Mouse (Mus musculus) midbrain, embryonic 16.5 days (tissue): ENCODE results near the gene Csnk2b. TPM values are rescaled to one million over a fixed set of nuclear protein-coding genes. Genes with fewer than 3 reads are reported as not detected.

ENCODE experiments used
- ATAC-seq: fragments of 200-750 bp; cut with Nextera tagmentation; 2 replicates; pipeline ENCODE4 v1.8.0; 2017; ENCODE audit warnings: moderate TSS enrichment
- H3K27ac ChIP-seq: fragments of 300-500 bp; sonication (generic); 2 replicates; pipeline ENCODE4 v1.5.1; 2014; ENCODE audit warnings: mild to moderate bottlenecking, low read length, mixed read lengths
- H3K27me3 ChIP-seq: fragments of 300-500 bp; sonication (generic); 2 replicates; pipeline ENCODE4 v1.6.1; 2014; ENCODE audit warnings: low read depth, low read length, mixed read lengths; ENCODE audit not compliant: control insufficient read depth, insufficient read depth
- H3K36me3 ChIP-seq: fragments of 300-500 bp; sonication (generic); 2 replicates; pipeline ENCODE4 v1.6.1; 2014; ENCODE audit warnings: mild to moderate bottlenecking, low read length, moderate library complexity, mixed read lengths; ENCODE audit not compliant: control insufficient read depth, insufficient read depth
- H3K4me1 ChIP-seq: fragments of 300-500 bp; sonication (generic); 2 replicates; pipeline ENCODE4 v1.6.1; 2014; ENCODE audit warnings: mild to moderate bottlenecking, low read length, mixed read lengths; ENCODE audit not compliant: control insufficient read depth, insufficient read depth
- H3K4me2 ChIP-seq: fragments of 300-500 bp; sonication (generic); 2 replicates; pipeline ENCODE4 v1.6.1; 2014; ENCODE audit warnings: mild to moderate bottlenecking, low read length, mixed read lengths
- H3K4me3 ChIP-seq: fragments of 300-500 bp; sonication (generic); 2 replicates; pipeline ENCODE4 v1.5.1; 2014; ENCODE audit warnings: low read depth, mild to moderate bottlenecking, low read length, moderate library complexity, mixed read lengths
- H3K9ac ChIP-seq: fragments of 300-500 bp; sonication (generic); 2 replicates; pipeline ENCODE4 v1.6.1; 2014; ENCODE audit warnings: low read depth, low read length, mixed read lengths
- H3K9me3 ChIP-seq: fragments of 300-500 bp; sonication (generic); replicated peaks from 2 replicates; pipeline ENCODE4 v1.6.1; 2014; ENCODE audit warnings: mild to moderate bottlenecking, low read length, mixed read lengths; ENCODE audit not compliant: control insufficient read depth, poor library complexity, severe bottlenecking
- WGBS: fragments of 180-500 bp; shearing (Covaris S2); extraction: QIAGEN DNeasy Blood & Tissue Kit; methylation state at CpG from one replicate; pipeline ENCODE4 v1.1.7; 2014; 5-methylcytosine and 5-hydroxymethylcytosine counted together
- polyA plus RNA-seq: library from polyadenylated mRNA; unstranded; fragments of >200 nt; fragmentation: Nextera tagmentation; extraction: Ambion mirVana; gene quantifications from 2 replicates; pipeline ENCODE4 v1.2.1, GENCODE M21; 2015

Gene Csnk2b
- polyA plus RNA-seq, 1 experiment from 2014 or later = 331 TPM

GRCm38 (mm10) chr17:35077786-35078233, 44.0 kb downstream of the Csnk2b start, which contains the start of gene Ly6g6d:
Ly6g6d (minus strand) TSS chr17:35078065.
- peak; percentile 36; the same call in 1 of the 2 replicates for ATAC-seq
- Histone ChIP-seq H3K27ac (no peak within 1 kb of the TSS), H3K4me3 (peak within 1 kb of the TSS; percentile 26)

DNA sequence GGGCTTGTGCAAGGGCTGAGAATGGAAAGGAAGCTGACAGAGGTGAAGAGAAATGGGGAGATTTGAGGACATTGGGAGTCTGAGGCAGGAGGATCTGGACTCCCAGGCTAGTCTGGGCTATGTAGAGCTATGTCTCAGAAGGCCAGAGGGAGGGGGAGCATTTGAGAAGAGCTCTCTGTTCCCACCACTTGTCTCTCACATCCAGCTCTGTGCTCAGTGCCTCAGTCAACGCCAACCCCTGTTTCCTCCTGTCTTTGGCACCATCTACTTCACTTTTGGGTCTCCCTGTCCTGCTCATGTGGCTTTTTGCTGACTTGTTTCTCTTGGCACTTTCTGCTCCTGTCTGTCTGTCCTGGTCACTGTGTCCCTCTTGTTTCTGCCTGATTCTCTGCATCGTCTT, 44.6 kb downstream of the Csnk2b start:
- Histone ChIP-seq H3K4me3 (no peak overlapping the region), H3K4me1 (no peaks in the 10 kb centered on the region), H3K36me3 (no peaks in the 10 kb centered on the region), H3K9me3 (no peaks in the 10 kb centered on the region), H3K9ac (0 out of 2 replicates have a peak overlapping the region, but pooled peaks have one; percentile 5), H3K27me3 (no peaks in the 10 kb centered on the region), H3K27ac (no peak overlapping the region), H3K4me2 (peak overlapping the region; percentile 46)
- no peak for ATAC-seq
- WGBS = 30% methylated on average over 2 of the region's 2 CpGs

More at GRCm38 (mm10) chr17:35077786-35078233, 44.0 kb downstream of the Csnk2b start, which contains the start of gene Ly6g6d:
- Histone ChIP-seq H3K27me3 (no peaks in the 10 kb centered on the region), H3K9ac (peak within 1 kb of the TSS; percentile 54; the same call in 1 of the 2 replicates), H3K4me2 (peak within 1 kb of the TSS; percentile 46), H3K9me3 (no peaks in the 10 kb centered on the region), H3K4me1 (no peaks in the 10 kb centered on the region), H3K36me3 (no peaks in the 10 kb centered on the region)
- WGBS = 12% methylated on average over 14 of the region's 14 CpGs

DNA sequence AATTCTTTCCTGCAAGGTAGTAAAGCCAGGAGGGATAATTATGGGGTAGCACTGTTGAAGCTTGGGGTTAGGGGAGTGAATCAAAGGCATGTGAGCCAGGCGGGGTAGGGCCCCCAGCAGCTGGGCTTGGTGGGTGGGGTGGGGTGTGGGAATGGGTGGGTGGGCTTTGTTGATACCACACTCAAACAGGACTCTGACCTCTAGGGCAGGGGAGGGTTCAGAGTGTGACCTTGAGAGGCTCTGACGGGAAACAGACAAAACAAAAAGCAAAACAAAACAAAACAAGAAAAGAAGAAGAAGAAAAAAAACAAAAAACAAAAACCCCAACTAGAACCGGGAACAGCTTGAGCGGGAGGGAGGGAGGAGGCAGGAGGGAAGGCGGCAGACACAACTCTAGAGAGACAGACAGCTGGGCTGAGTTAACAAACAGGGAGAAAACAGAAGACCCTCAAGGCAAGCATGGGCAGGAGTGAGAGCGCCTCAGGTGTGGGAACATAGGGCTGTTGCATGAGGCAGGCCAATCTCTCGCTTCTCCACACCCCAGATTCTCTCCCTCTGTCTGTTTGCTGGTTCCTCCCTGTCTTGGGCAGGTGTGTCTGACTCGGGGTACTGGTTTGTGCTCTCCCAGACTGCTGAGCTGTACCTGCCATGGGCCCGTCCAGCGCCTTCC, 45.2 kb downstream of the Csnk2b start, which contains the start of gene Ly6g6e:
Ly6g6e (plus strand) TSS at position 396 of the 670 bp plus-strand sequence.
- no peaks in the 10 kb centered on the region for H3K27me3 ChIP-seq
- H3K4me2 ChIP-seq = peak within 1 kb of the TSS; percentile 46
- no peak within 1 kb of the TSS for H3K27ac ChIP-seq
- WGBS = 34% methylated on average over 10 of the region's 10 CpGs
- peak within 1 kb of the TSS; percentile 54; the same call in 1 of the 2 replicates for H3K9ac ChIP-seq
- H3K9me3 ChIP-seq = no peaks in the 10 kb centered on the region
- H3K4me1 ChIP-seq = no peaks in the 10 kb centered on the region
- peak within 1 kb of the TSS; percentile 26 for H3K4me3 ChIP-seq
- H3K36me3 ChIP-seq = no peaks in the 10 kb centered on the region
- no peak for ATAC-seq

DNA sequence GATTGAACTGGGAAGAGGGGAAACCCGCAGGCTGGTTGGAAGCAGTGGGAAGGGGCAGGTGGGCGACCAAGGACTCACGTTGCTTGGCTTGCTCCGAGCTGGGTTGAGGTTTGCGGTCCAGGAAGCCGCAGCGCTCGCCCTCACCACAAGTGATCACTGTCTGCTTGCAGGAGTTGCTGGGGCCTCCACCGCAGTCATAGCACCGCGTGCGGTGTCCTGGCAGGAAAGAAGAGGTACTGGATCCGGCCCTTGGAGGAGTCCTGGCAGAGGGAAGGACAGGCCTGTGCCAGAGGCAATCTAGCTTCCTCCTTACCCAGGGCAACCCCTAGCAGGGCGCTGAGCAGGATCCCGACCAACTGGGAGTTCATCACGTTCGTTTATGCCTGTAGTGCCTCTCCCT, 47.8 kb downstream of the Csnk2b start:
- no peak overlapping the region for H3K27ac ChIP-seq
- ATAC-seq = no peak
- H3K4me1 ChIP-seq = no peaks in the 10 kb centered on the region
- no peak overlapping the region for H3K4me2 ChIP-seq
- 53% methylated on average over 13 of the region's 17 CpGs for WGBS
- no peaks in the 10 kb centered on the region for H3K36me3 ChIP-seq
- H3K9me3 ChIP-seq = no peaks in the 10 kb centered on the region
- no peak overlapping the region for H3K9ac ChIP-seq
- no peaks in the 10 kb centered on the region for H3K27me3 ChIP-seq
- H3K4me3 ChIP-seq = no peak overlapping the region

- no peak overlapping the region for H3K27ac ChIP-seq
- no peak overlapping the region for H3K4me2 ChIP-seq
- H3K4me3 ChIP-seq = no peak overlapping the region
- no peak for ATAC-seq
- H3K36me3 ChIP-seq = no peaks in the 10 kb centered on the region
- WGBS = 82% methylated on average over 9 of the region's 9 CpGs
- no peaks in the 10 kb centered on the region for H3K9me3 ChIP-seq
- no peaks in the 10 kb centered on the region for H3K4me1 ChIP-seq
- no peak overlapping the region for H3K9ac ChIP-seq
- H3K27me3 ChIP-seq = peaks cover 7% of the 10 kb centered on the region
Measured at GRCm38 (mm10) chr17:35071454-35071853, 50.4 kb downstream of the Csnk2b start.

DNA sequence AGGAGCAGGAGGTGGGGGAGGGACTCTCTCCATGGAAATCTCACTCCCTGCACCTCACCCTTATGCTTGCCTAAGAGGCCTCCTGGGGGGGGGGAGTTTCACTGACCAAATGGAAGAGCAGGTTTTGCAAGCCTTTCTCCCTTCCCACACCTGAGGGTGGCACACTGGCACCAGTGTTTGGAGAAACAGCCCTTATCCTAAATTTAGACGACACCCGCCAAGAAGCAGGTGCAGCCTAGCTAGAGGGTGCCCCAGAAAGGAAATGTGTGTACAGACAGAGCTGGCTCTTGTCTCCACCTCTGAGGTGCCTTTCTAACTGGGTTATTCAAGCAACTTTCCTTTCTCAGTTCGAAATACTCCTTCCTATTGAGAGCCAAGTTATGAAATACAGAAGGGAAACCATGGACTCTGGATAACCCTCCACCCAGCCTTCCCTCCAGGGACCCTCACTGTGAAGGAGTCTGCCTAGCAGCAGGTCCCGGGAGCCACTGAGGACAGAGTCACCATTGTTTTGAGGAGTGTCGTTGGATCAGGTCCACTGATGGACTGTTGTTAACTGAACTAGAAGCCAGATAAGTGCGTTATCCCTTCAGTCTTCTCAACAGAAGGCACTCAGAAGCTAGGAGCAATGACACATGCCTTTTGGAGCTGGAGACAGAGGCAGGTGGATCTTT, 51.2 kb downstream of the Csnk2b start:
- Histone ChIP-seq H3K36me3 (no peaks in the 10 kb centered on the region), H3K27me3 (peaks cover 9% of the 10 kb centered on the region), H3K9me3 (no peaks in the 10 kb centered on the region), H3K9ac (no peak overlapping the region), H3K4me1 (no peaks in the 10 kb centered on the region), H3K4me2 (no peak overlapping the region), H3K4me3 (no peak overlapping the region), H3K27ac (no peak overlapping the region)
- WGBS = 67% methylated on average over 6 of the region's 6 CpGs
- no peak for ATAC-seq

GRCm38 (mm10) chr17:35068213-35068914, 53.5 kb downstream of the Csnk2b start:
- no peaks in the 10 kb centered on the region for H3K36me3 ChIP-seq
- no peaks in the 10 kb centered on the region for H3K9me3 ChIP-seq
- H3K4me3 ChIP-seq = no peak overlapping the region
- H3K27ac ChIP-seq = no peak overlapping the region
- WGBS = 86% methylated on average over 17 of the region's 17 CpGs
- no peak overlapping the region for H3K4me2 ChIP-seq
- no peak for ATAC-seq
- H3K4me1 ChIP-seq = peaks cover 6% of the 10 kb centered on the region
- H3K27me3 ChIP-seq = peaks cover 28% of the 10 kb centered on the region
- no peak overlapping the region for H3K9ac ChIP-seq
